Mouse (Mus musculus): ENCODE results near the gene Zfyve26.

DNA sequence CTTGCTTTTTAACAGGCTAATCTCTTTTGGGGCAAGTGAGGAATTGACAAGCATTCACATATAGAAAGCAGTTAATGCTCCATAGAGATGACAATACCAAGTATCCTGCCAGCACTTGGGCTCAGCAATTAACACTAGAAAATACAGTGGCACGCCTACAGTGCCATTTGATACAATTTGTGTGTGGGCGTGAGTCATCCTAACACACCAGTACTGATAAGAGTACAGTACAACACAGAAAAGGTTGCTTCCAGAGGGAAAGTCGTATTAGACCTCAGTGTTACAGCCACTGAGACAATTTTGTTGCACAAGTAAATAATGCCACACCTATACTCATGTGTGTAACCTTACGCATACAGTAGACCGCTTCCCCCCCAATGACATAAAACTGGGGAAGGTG, 99.0 kb downstream of the Zfyve26 start:
- no peak for TF ChIP-seq CTCF (IDR thresholded peaks at IDR 0.05; ENCODE audit: low read depth, low read length)
- no peak for TF ChIP-seq POLR2A (IDR thresholded peaks at IDR 0.05; ENCODE audit: insufficient read depth, low read length)
